29 mouse cellular contexts compared by ENCODE assay signal in genomic region chr14:24947084-24947483, GRCm38 (mm10).
DNase-seq lines count a peak whose midpoint lies in the region; ATAC-seq and TF ChIP-seq lines count a peak whose summit lies in the region.
"Had no signal": no experiment of that assay in that cellular context is flagged by ENCODE, and none has a peak within 500 bp of the region (broad histone marks: within the 10 kb centered on the region; RNA-seq: fewer than 3 reads in every experiment).

No protein-coding gene starts in this region.

- no peak overlapping the region for H3K4me2 ChIP-seq in kidney, postnatal 0 days (ENCODE audit: low read length)
- H3K4me2 ChIP-seq: embryonic facial prominence, embryonic 15.5 days; heart, embryonic 12.5 days; hindbrain, embryonic 13.5 days; midbrain, embryonic 12.5 days; neural tube, embryonic 12.5 days had no signal

- H3K4me1 ChIP-seq in kidney, postnatal 0 days (replicated peaks; ENCODE audit: insufficient read depth, low read length): no peaks in the 10 kb centered on the region
- H3K4me1 ChIP-seq in kidney, adult 2 months (ENCODE audit: control insufficient read depth, insufficient read depth, low read length): no peaks in the 10 kb centered on the region
- no peaks in the 10 kb centered on the region for H3K4me1 ChIP-seq in E14TG2a.4 (replicated peaks; ENCODE audit: low read depth, low read length)
- H3K4me1 ChIP-seq: embryonic facial prominence, embryonic 15.5 days; heart, embryonic 12.5 days; hindbrain, embryonic 13.5 days; midbrain, embryonic 12.5 days; neural tube, embryonic 12.5 days had no signal

- H3K4me3 ChIP-seq in kidney, postnatal 0 days (replicated peaks; ENCODE audit: low read depth, low read length): no peak overlapping the region
- no peak overlapping the region for H3K4me3 ChIP-seq in kidney, adult 2 months (ENCODE audit: insufficient read depth, low read depth, low read length)
- H3K4me3 ChIP-seq in E14TG2a.4 (replicated peaks; ENCODE audit: low read length): no peak overlapping the region
- H3K4me3 ChIP-seq: embryonic facial prominence, embryonic 15.5 days; gastrocnemius, adult 2 months; heart, embryonic 12.5 days; hindbrain, embryonic 13.5 days; midbrain, embryonic 12.5 days; neural tube, embryonic 12.5 days had no signal

- no peak overlapping the region for H3K27ac ChIP-seq in kidney, postnatal 0 days
- no peak overlapping the region for H3K27ac ChIP-seq in kidney, adult 2 months (ENCODE audit: insufficient read depth, low read depth, low read length)
- H3K27ac ChIP-seq: embryonic facial prominence, embryonic 15.5 days; gastrocnemius, adult 2 months; hindbrain, embryonic 13.5 days; midbrain, embryonic 12.5 days; neural tube, embryonic 12.5 days had no signal

- WGBS in kidney, postnatal 0 days: 89% methylated on average over 5 of the region's 5 CpGs
- 88% methylated on average over 5 of the region's 5 CpGs for WGBS in kidney, adult 2 months

- H3K36me3 ChIP-seq in kidney, postnatal 0 days (ENCODE audit: insufficient read depth, low read length): no peaks in the 10 kb centered on the region
- H3K36me3 ChIP-seq in kidney, adult 2 months (ENCODE audit: control insufficient read depth, insufficient read depth, low read length): no peaks in the 10 kb centered on the region
- no peaks in the 10 kb centered on the region for H3K36me3 ChIP-seq in E14TG2a.4 (ENCODE audit: insufficient read depth, low read length)
- H3K36me3 ChIP-seq: embryonic facial prominence, embryonic 15.5 days; heart, embryonic 12.5 days; hindbrain, embryonic 13.5 days; midbrain, embryonic 12.5 days; neural tube, embryonic 12.5 days had no signal

- DNase-seq in cerebellum, adult 9-10 months: peak; percentile 19
- DNase-seq in cerebellum, postnatal 10 days: no peak
- DNase-seq in kidney, postnatal 0 days (ENCODE audit: low spot score): no peak
- DNase-seq in kidney, adult 2 months: no peak
- DNase-seq in R1 (ENCODE audit: low read depth, low spot score): peak; percentile 44
- DNase-seq in left cerebral cortex, postnatal 14 days (ENCODE audit: low spot score in 2 of 2): no peak
- no peak for DNase-seq in neural tube, embryonic 10.5 days (ENCODE audit: extremely low spot score, low spot score)
- DNase-seq: adrenal gland, postnatal 36 days; cerebellum, adult 11 months; gastrocnemius, adult 2 months; heart, postnatal 10 days; kidney, adult 9 months; kidney, postnatal 36 days; layer of hippocampus, adult 9-11 months; left cerebral cortex, postnatal 4 days; liver; liver, postnatal 0 days; lung, postnatal 10 days; right cerebral cortex, postnatal 14 days; thymus, postnatal 25 days had no signal

- intact Hi-C loops in left cerebral cortex, postnatal 14 days (cut with DNase I): no loop called here

- no peaks in the 10 kb centered on the region for H3K9me3 ChIP-seq in kidney, postnatal 0 days (replicated peaks; ENCODE audit: low read length)
- peaks cover 3% of the 10 kb centered on the region; the same call in 1 of the 2 replicates for H3K9me3 ChIP-seq in E14TG2a.4 (ENCODE audit: low read length)
- H3K9me3 ChIP-seq: embryonic facial prominence, embryonic 15.5 days; heart, embryonic 12.5 days; hindbrain, embryonic 13.5 days; neural tube, embryonic 12.5 days had no signal

- H3K9ac ChIP-seq in kidney, postnatal 0 days (ENCODE audit: low read depth, low read length): no peak overlapping the region
- H3K9ac ChIP-seq: embryonic facial prominence, embryonic 15.5 days; heart, embryonic 12.5 days; hindbrain, embryonic 13.5 days; liver, postnatal 0 days; midbrain, embryonic 12.5 days; neural tube, embryonic 12.5 days had no signal

- TF ChIP-seq CTCF in kidney, postnatal 0 days (IDR thresholded peaks at IDR 0.05; ENCODE audit: low read depth): peak; percentile 9; the same call in 1 of the 2 replicates
- TF ChIP-seq CTCF in kidney, adult 2 months (conservative IDR thresholded peaks at IDR 0.05; ENCODE audit: insufficient read depth, insufficient read length, low read depth, low read length): no peak
- TF ChIP-seq CTCF in E14TG2a.4 (conservative IDR thresholded peaks at IDR 0.05; ENCODE audit: low read length): peak; percentile 42

- TF ChIP-seq POLR2A in kidney, adult 2 months (IDR thresholded peaks at IDR 0.05; ENCODE audit: low read depth, low read length): no peak

- no peaks in the 10 kb centered on the region for H3K27me3 ChIP-seq in kidney, postnatal 0 days (ENCODE audit: insufficient read depth, low read length)
- H3K27me3 ChIP-seq in kidney, adult 2 months (replicated peaks; ENCODE audit: control insufficient read depth, insufficient read depth, low read length): no peaks in the 10 kb centered on the region
- H3K27me3 ChIP-seq in E14TG2a.4 (ENCODE audit: insufficient read depth, low read length): 0 out of 2 replicates have a peak, but pooled peaks cover 5% of the 10 kb centered on the region
- H3K27me3 ChIP-seq: embryonic facial prominence, embryonic 15.5 days; heart, embryonic 12.5 days; hindbrain, embryonic 13.5 days; neural tube, embryonic 12.5 days had no signal

- ATAC-seq in kidney, postnatal 0 days (replicated peaks; ENCODE audit: low FRiP score, low read depth): no peak
- ATAC-seq: CD4-positive, CD25-positive, alpha-beta regulatory T cell, adult 4 months; forebrain, embryonic 14.5 days; inflammation-experienced regulatory T-cells, adult 6 months; liver, postnatal 0 days had no signal

Comparison
In these comparisons a context has a peak if more than half of its experiments do, and no peak if none do; other contexts are left out.
1. DNase-seq: peak in cerebellum, adult 9-10 months (single experiment) and R1 (single experiment); none in cerebellum, postnatal 10 days (0 of 2), kidney, postnatal 0 days (single experiment), kidney, adult 2 months (single experiment), left cerebral cortex, postnatal 14 days (0 of 2) and neural tube, embryonic 10.5 days (single experiment).